Mouse (Mus musculus) heart, postnatal 0 days (tissue): ENCODE data around the gene Btbd7. TPM values are rescaled to one million over a fixed set of nuclear protein-coding genes. Genes with fewer than 3 reads are reported as not detected.

Experiments
- ATAC-seq: fragments of 200-750 bp; cut with Nextera tagmentation; 2 replicates; pipeline ENCODE4 v1.8.0; 2017; ENCODE audit warnings: low read depth, moderate number of reproducible peaks, moderate library complexity; ENCODE audit not compliant: insufficient read depth
- DNase-seq: peaks from one replicate; pipeline ENCODE4 v3.0.0-alpha.2; 2016; ENCODE audit warnings: low spot score
- H3K27ac ChIP-seq: fragments of 300-500 bp; sonication (generic); 2 replicates; pipeline ENCODE4 v1.5.1; 2014; ENCODE audit warnings: low read depth, mild to moderate bottlenecking
- H3K27me3 ChIP-seq: fragments of 300-500 bp; sonication (generic); 2 replicates; pipeline ENCODE4 v1.6.1; 2014; ENCODE audit warnings: low read length, mixed read lengths; ENCODE audit not compliant: control insufficient read depth, insufficient read depth
- H3K36me3 ChIP-seq: fragments of 300-500 bp; sonication (generic); replicated peaks from 2 replicates; pipeline ENCODE4 v1.6.1; 2014; ENCODE audit warnings: low read length, mixed read lengths; ENCODE audit not compliant: control insufficient read depth, insufficient read depth
- H3K4me1 ChIP-seq: fragments of 300-500 bp; sonication (generic); 2 replicates; pipeline ENCODE4 v1.6.1; 2014; ENCODE audit warnings: antibody characterized with exemption; ENCODE audit not compliant: control insufficient read depth, insufficient read depth
- H3K4me2 ChIP-seq: fragments of 300-500 bp; sonication (generic); 2 replicates; pipeline ENCODE4 v1.6.1; 2014; ENCODE audit warnings: low read depth, mild to moderate bottlenecking, low read length, moderate library complexity
- H3K4me3 ChIP-seq: fragments of 300-500 bp; sonication (generic); 2 replicates; pipeline ENCODE4 v1.5.1; 2014; ENCODE audit warnings: low read depth, low read length
- H3K9ac ChIP-seq: fragments of 300-500 bp; sonication (generic); replicated peaks from 2 replicates; pipeline ENCODE4 v1.6.1; 2014; ENCODE audit warnings: low read depth, low read length, mixed read lengths
- H3K9me3 ChIP-seq: fragments of 300-500 bp; sonication (generic); replicated peaks from 2 replicates; pipeline ENCODE4 v1.6.1; 2016; ENCODE audit warnings: low read length; ENCODE audit not compliant: control insufficient read depth
- CTCF ChIP-seq: IDR thresholded peaks from 2 replicates; pipeline ENCODE4 v1.5.1; 2016; ENCODE audit warnings: antibody characterized with exemption, control low read depth, low read depth
- EP300 ChIP-seq: IDR thresholded peaks from 2 replicates; pipeline ENCODE4 v1.6.1; 2016; ENCODE audit warnings: antibody characterized with exemption, low read depth
- whole genome bisulfite sequencing: fragments of 180-500 bp; shearing (Covaris S2); extraction: QIAGEN DNeasy Blood & Tissue Kit; methylation state at CpG from one replicate; pipeline ENCODE4 v1.1.7; 2014; 5-methylcytosine and 5-hydroxymethylcytosine counted together
- polyA plus RNA-seq: library from polyadenylated mRNA; unstranded; fragments of >200 nt; fragmentation: Nextera tagmentation; extraction: Ambion mirVana; gene quantifications from 2 replicates; pipeline ENCODE4 v1.2.1, GENCODE M21; 2015
- total RNA-seq: library from RNA; depleted of rRNA; stranded (reverse); fragments of >200 nt; gene quantifications from 2 replicates; pipeline ENCODE4 v1.2.3, GENCODE M21; 2014; ENCODE audit warnings: low replicate concordance

Gene Btbd7
- total and polyA plus RNA-seq, 2 experiments from 2014 or later, result 8.4 to 31.3 TPM

DNA sequence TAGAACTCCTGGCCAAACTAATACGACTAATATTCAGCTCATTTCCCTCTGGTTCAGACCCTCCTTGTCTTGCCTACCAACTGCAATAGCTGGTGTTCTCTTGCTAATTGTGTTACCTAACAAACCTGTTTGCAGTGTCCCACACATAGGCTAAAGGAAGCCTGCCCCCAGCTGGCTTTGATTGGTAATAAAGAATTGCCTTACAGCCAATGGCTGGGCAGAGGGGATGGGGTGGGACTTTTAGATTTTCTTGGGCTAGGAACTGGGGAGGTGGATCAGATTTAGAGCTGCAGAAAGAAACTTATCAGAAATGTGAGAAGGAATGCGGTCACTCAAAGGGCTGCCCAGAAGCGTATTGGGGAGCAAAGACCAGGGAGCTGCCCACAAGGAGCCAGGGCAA, 98.8 kb downstream of the Btbd7 start:
- H3K9me3 ChIP-seq, result no peaks in the 10 kb centered on the region
- H3K4me2 ChIP-seq, result no peak overlapping the region
- H3K4me1 ChIP-seq, result no peaks in the 10 kb centered on the region; the same call in 1 of the 2 replicates
- H3K27me3 ChIP-seq, result no peaks in the 10 kb centered on the region
- TF ChIP-seq CTCF (peak; percentile 41), EP300 (no peak)
- ATAC-seq (no peak; the same call in 1 of the 2 replicates), DNase-seq (no peak)
- peaks cover 64% of the 10 kb centered on the region for H3K36me3 ChIP-seq
- no peak overlapping the region for H3K4me3 ChIP-seq
- WGBS, result 40% methylated on average over 3 of the region's 3 CpGs
- H3K9ac ChIP-seq, result no peak overlapping the region
- H3K27ac ChIP-seq, result no peak overlapping the region

DNA sequence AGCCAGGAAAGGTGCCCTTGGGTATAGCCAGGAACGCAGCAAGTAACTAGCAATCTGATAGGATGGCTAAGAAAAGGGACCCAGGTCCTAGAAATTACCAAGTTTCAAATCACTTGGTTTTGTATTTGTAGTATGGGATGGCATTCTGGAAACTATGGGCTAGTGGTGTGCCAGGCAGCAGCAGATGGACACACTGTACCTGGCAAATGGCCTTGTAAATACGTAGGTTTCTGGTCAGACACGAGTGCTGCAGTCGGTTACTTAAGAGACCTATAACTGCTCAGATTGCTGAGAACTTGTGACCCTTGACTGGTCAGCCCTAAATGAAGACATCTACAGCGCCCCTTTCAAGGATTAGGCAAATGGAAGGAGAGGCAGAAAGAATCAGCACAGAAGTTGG, 100.1 kb downstream of the Btbd7 start:
- H3K4me3 ChIP-seq, result no peak overlapping the region
- H3K27me3 ChIP-seq, result no peaks in the 10 kb centered on the region
- H3K36me3 ChIP-seq, result peaks cover 63% of the 10 kb centered on the region
- WGBS, result 82% methylated on average over 5 of the region's 5 CpGs
- H3K27ac ChIP-seq, result no peak overlapping the region
- no peak overlapping the region for H3K4me2 ChIP-seq
- H3K9ac ChIP-seq, result no peak overlapping the region
- no peaks in the 10 kb centered on the region for H3K9me3 ChIP-seq
- TF ChIP-seq CTCF (no peak), EP300 (no peak)
- no peak for ATAC-seq
- no peak for DNase-seq
- no peaks in the 10 kb centered on the region; the same call in 1 of the 2 replicates for H3K4me1 ChIP-seq

DNA sequence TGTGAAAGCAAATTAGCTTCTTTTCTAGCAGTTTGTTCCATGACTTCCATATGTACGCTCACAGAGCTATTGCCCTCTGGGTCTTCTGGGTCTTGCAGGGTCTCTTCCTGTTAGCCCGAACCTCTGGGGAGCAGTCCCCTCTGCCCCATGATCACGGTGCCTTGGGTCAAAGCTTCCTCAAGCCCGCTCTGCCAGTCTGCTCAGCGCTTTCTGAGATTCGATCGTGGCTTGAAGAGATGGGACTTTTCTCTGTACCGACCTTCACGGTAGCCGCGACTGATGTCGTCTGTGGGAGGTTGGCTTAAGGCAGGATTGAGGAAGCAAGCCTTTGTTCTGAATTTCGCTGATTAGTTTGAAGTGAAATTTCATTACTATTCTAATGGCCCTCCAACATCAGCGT, 102.2 kb downstream of the Btbd7 start:
- H3K27ac ChIP-seq, result no peak overlapping the region
- H3K4me2 ChIP-seq, result no peak overlapping the region
- TF ChIP-seq CTCF (no peak), EP300 (no peak)
- H3K36me3 ChIP-seq, result peaks cover 69% of the 10 kb centered on the region
- no peaks in the 10 kb centered on the region; the same call in 1 of the 2 replicates for H3K4me1 ChIP-seq
- no peak overlapping the region for H3K4me3 ChIP-seq
- H3K9ac ChIP-seq, result no peak overlapping the region
- no peaks in the 10 kb centered on the region for H3K9me3 ChIP-seq
- no peak for DNase-seq
- WGBS, result 85% methylated on average over 14 of the region's 14 CpGs
- no peaks in the 10 kb centered on the region for H3K27me3 ChIP-seq
- ATAC-seq, result no peak

DNA sequence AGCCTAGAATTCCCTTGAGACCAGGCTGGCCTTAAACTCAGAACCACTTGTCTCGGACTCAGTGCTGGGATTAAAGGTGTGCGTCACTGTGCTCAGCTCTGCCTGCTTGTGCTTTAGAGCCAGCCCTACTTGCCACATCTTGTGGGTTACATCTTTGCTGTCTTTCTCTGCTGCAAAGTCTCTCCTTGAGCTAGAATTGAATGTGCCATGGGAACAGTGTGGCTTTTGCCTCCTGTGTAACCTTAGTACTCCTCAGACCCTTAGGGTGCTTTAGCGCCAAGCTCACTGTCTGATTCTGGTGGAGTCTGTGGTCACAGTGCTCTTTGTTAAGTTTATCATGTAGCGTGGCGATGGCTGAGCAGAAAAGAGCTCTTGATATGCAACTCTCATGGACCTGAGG, 105.6 kb downstream of the Btbd7 start:
- TF ChIP-seq EP300, result no peak
- TF ChIP-seq CTCF, result no peak
- no peaks in the 10 kb centered on the region for H3K4me1 ChIP-seq
- no peak overlapping the region for H3K4me3 ChIP-seq
- ATAC-seq (no peak), DNase-seq (no peak)
- no peak overlapping the region for H3K27ac ChIP-seq
- H3K36me3 ChIP-seq, result peaks cover 95% of the 10 kb centered on the region
- no peaks in the 10 kb centered on the region for H3K9me3 ChIP-seq
- no peaks in the 10 kb centered on the region for H3K27me3 ChIP-seq
- no peak overlapping the region for H3K9ac ChIP-seq
- no peak overlapping the region for H3K4me2 ChIP-seq
- 92% methylated on average over 5 of the region's 5 CpGs for WGBS

DNA sequence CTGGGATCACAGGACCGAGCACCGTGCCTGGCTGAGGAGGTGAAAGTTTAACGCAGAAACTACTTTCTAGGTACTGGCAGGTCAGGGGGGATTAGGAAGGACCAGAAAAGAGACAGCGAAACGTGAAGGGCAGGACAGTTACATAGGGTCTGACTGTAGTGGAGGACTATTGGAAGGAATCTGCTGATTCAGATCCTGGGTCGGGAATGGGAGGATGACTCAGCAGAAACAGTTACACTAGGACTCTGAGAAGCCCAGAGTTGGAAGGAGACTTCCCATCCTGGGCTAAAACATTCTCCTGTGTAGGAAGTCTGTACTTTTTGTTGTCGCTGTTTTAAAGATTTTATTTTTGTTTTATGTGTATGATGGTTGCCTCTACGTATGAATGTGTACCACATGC, 106.7 kb downstream of the Btbd7 start:
- ATAC-seq (no peak), DNase-seq (no peak)
- H3K4me2 ChIP-seq, result no peak overlapping the region
- H3K4me3 ChIP-seq, result no peak overlapping the region
- H3K36me3 ChIP-seq, result peaks cover 95% of the 10 kb centered on the region
- no peaks in the 10 kb centered on the region for H3K27me3 ChIP-seq
- TF ChIP-seq CTCF (no peak), EP300 (no peak)
- no peak overlapping the region for H3K9ac ChIP-seq
- no peak overlapping the region for H3K27ac ChIP-seq
- WGBS, result 95% methylated on average over 8 of the region's 8 CpGs
- H3K4me1 ChIP-seq, result no peaks in the 10 kb centered on the region
- H3K9me3 ChIP-seq, result no peaks in the 10 kb centered on the region

DNA sequence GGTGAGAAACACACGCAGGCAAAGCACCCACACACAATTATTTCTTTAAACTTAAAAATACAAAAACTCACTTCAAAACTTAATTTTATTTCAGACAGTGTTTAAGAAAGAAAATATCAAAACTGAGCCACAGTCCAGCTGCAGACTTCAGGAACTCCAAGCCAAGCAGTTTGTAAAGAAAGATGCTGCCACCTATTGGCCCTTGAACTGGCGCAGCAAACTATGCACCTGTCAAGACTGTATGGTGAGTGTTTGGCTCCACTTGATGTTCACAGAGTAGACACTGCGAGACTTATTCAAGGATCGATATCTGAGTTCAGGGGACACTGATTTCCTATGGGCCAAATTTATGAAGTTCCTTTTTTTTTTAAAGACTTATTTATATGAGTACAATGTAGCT, 109.3 kb downstream of the Btbd7 start:
- Histone ChIP-seq H3K4me2 (no peak overlapping the region), H3K4me3 (no peak overlapping the region), H3K4me1 (no peaks in the 10 kb centered on the region), H3K9me3 (no peaks in the 10 kb centered on the region), H3K27ac (no peak overlapping the region), H3K36me3 (peaks cover 94% of the 10 kb centered on the region), H3K9ac (no peak overlapping the region), H3K27me3 (no peaks in the 10 kb centered on the region)
- no peak for ATAC-seq
- TF ChIP-seq EP300 (no peak), CTCF (peak; percentile 40)
- WGBS, result 85% methylated on average over 4 of the region's 4 CpGs
- peak; percentile 15 for DNase-seq
